Mouse (Mus musculus): ENCODE data around the gene Auts2.

Gene Auts2

GRCm38 (mm10) chr5:131435239-131435876, 1107.8 kb downstream of the Auts2 start:
- in situ Hi-C loops (cut with MboI; ENCODE audit: unreplicated experiment in 2 of 2) = no loop called here

GRCm38 (mm10) chr5:131433291-131433690, 1109.9 kb downstream of the Auts2 start:
- in situ Hi-C loops (cut with MboI; ENCODE audit: unreplicated experiment in 2 of 2) = no loop called here

- in situ Hi-C loops (cut with MboI; ENCODE audit: unreplicated experiment in 2 of 2) = no loop called here
Observed at GRCm38 (mm10) chr5:131431896-131432295, 1111.2 kb downstream of the Auts2 start.

- in situ Hi-C loops (cut with MboI; ENCODE audit: unreplicated experiment in 2 of 2) = no loop called here
Observed at GRCm38 (mm10) chr5:131430109-131430508, 1113.0 kb downstream of the Auts2 start.

GRCm38 (mm10) chr5:131429563-131429962, 1113.6 kb downstream of the Auts2 start:
- in situ Hi-C loops (cut with MboI; ENCODE audit: unreplicated experiment in 2 of 2) = loop anchor here in 1 of 2 experiments (10.0 kb wide), 1 partner anchor 1155 kb away; no protein-coding TSS in a partner anchor

GRCm38 (mm10) chr5:131427734-131428413, 1115.3 kb downstream of the Auts2 start:
- in situ Hi-C loops (cut with MboI; ENCODE audit: unreplicated experiment in 2 of 2) = loop anchor here in 1 of 2 experiments (10.0 kb wide), 1 partner anchor 1153 kb away; no protein-coding TSS in a partner anchor

- in situ Hi-C loops (cut with MboI; ENCODE audit: unreplicated experiment in 2 of 2) = loop anchor here in 1 of 2 experiments (10.0 kb wide), 1 partner anchor 1148 kb away; no protein-coding TSS in a partner anchor
Observed at GRCm38 (mm10) chr5:131422737-131423136, 1120.4 kb downstream of the Auts2 start.

GRCm38 (mm10) chr5:131420406-131420805, 1122.7 kb downstream of the Auts2 start:
- in situ Hi-C loops (cut with MboI; ENCODE audit: unreplicated experiment in 2 of 2) = loop anchor here in 1 of 2 experiments (10.0 kb wide), 1 partner anchor 1146 kb away; no protein-coding TSS in a partner anchor

- in situ Hi-C loops (cut with MboI; ENCODE audit: unreplicated experiment in 2 of 2) = no loop called here
Observed at GRCm38 (mm10) chr5:131415902-131416545, 1127.1 kb downstream of the Auts2 start.

- in situ Hi-C loops (cut with MboI; ENCODE audit: unreplicated experiment in 2 of 2) = no loop called here
Observed at GRCm38 (mm10) chr5:131398250-131398649, 1144.9 kb downstream of the Auts2 start.

GRCm38 (mm10) chr5:131395756-131396155, 1147.4 kb downstream of the Auts2 start:
- in situ Hi-C loops (cut with MboI; ENCODE audit: unreplicated experiment in 2 of 2) = no loop called here

Measured in v-Abl transformed pro-B cells (cell line).